Mouse (Mus musculus) mouse embryonic stem cell (cell line): Measurements from ENCODE around the gene Cdkn2c.

ENCODE experiments used
- in situ Hi-C, 2 experiments: fragments of 300-500 bp; cut with MboI; formaldehyde crosslinking; loops; 1 replicate in 1 of 2; 3 replicates in 1 of 2; pipeline ENCODE4 v1.14.3; 2019 to 2020; ENCODE audit warnings: low sequenced_read_pairs in 2 of 2, low pct_unique_long_range_greater_than_20kb in 1 of 2, mixed read lengths in 1 of 2; ENCODE audit not compliant: unreplicated experiment in 1 of 2

The Cdkn2c gene

DNA sequence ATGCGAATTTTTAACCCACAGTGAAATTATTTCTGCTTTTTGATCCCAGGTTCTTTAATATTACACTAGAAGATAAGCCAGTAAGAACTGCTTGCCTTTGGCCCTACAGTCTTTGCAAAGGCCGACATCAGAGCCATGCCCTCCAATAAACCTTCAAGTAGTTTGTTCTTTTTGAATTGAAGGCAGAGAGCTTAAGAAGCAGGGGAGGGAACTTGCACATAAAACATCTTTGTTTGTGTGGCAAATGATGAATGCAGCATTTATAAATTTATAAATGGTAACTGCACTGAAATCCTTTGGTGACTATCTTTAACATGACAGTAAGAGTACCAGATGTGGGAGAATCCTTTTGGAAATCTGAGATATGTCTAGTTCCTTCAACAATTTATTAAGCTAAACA is 7.4 kb downstream of the Cdkn2c start:
- in situ Hi-C loops = loop anchor here in 1 of 2 experiments (5.0 kb wide), 1 partner anchor 318 kb away; the partner anchor contains the start of gene Dmrta2

DNA sequence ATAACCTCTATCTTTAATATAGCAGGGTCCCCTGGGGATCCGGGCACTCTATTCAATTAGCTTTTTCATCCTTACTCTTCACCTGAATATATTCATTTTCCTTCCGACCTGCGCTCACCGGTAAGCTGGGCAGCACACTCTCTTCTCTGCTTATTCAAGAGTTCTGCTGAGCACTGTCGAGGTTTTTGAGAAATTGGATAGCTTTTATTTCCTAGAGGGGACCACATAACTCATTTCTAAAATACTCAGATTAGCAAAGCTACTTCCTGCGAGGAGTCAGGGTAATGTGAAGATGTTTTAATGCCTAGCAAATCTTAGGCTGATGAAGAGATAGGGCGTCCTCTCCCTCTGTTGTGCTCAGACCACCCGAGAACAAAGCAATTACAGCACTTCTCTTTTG is 8.2 kb downstream of the Cdkn2c start:
- in situ Hi-C loops = loop anchor here in 1 of 2 experiments (5.0 kb wide), 1 partner anchor 318 kb away; the partner anchor contains the start of gene Dmrta2

DNA sequence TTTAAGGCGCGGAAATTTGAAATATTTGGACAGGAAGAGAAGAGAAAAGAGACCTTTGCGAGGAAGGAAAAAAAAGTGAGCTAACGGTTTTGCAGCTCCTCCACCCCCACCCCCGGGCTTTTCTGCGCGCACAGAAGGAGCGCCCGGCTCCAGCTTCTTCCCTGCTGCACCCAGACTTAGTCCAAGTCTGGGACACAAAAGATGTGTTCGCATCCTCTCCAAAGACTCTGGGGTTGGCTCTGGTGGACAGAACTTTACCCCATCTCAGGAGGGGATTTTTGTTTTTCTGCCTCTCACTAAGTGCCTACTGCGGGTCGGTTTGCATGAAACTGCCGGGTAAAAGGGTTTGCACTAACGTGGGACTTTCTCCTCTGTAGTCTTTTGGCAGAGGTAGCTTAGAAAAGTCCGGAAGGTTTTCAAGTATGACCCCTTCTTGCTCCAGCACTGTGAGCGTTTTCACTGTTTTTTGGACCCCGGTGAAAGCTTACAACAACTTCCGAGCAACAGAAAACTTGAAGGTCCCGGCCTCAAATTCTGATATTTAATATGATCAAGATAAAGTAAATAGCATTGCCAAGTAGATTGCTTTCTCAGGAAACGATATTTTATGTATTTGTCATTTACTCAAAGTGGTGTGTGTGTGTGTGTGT is 9.0 kb downstream of the Cdkn2c start:
- in situ Hi-C loops = loop anchor here in 1 of 2 experiments (5.0 kb wide), 1 partner anchor 319 kb away; the partner anchor contains the start of gene Dmrta2

DNA sequence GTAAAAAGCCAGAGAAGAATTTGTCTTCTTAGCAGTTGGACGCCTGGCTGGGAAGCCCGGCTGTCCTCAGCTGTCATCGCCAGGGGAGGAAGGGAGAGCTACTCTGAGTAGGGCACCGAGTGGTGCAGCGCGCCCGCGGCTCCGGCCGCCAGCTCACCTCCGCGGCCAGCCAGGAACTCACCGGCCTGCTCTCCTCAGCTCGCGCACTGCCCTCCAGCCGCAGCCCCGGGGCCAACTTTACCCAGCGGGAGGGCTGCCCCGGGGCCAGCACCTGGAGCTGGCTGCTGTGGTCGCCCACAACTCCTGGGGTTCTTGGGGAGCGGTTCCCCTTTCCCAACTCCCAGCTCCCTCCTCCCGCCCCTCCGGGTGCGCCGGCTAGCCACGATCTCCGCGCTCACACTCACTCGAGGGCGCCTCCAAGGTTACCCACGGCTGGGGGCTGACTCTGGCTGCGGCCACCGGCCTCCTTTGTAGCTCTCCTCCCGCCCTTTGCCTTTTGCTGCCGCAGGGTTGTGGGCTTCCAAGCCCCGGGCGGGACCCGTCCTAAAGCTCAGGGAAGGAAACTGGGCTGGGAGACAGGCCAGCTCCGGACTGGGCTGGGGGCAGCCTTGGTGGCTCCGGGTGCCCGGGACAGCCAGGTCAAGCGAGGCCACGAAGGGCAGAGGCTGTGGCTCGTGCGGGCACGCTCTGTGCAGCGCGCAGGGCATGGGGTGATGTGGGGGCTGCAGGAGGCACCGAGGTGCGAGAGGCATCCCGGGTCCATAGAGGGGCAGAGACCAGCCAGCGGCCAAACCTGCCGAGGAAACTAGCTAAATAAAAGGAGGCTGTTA is 9.8 kb downstream of the Cdkn2c start:
- in situ Hi-C loops = loop anchor here in 1 of 2 experiments (5.0 kb wide), 1 partner anchor 320 kb away; the partner anchor contains the start of gene Dmrta2

DNA sequence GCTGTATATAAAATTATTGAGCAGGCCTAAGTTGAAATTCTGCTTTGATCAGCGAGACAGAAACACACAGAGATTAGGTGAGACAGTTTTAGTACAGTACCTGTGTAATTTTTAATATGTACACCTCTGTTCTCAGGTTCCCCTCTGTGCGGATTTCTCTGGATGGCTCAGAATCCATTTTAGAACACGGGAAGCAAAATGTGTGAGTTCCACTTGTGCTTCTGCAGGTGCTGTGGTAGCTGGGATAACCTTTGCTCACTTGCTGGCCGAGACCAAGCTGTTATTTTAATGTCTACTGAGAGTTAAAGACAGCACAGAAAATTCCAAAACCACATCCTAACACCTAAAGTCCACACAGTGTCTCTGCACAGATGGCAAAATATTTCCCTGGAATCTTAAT is 10.7 kb downstream of the Cdkn2c start:
- in situ Hi-C loops = loop anchor here in 1 of 2 experiments (5.0 kb wide), 1 partner anchor 321 kb away; the partner anchor contains the start of gene Dmrta2

GRCm38 (mm10) chr4:109655738-109656137 is 11.3 kb downstream of the Cdkn2c start:
- in situ Hi-C loops = loop anchor here in 1 of 2 experiments (5.0 kb wide), 1 partner anchor 322 kb away; the partner anchor contains the start of gene Dmrta2

- in situ Hi-C loops = loop anchor here in 1 of 2 experiments (5.0 kb wide), 1 partner anchor 323 kb away; the partner anchor contains the start of gene Dmrta2
Measured at GRCm38 (mm10) chr4:109654701-109655100, 12.3 kb downstream of the Cdkn2c start.

- in situ Hi-C loops = no loop called here
Measured at GRCm38 (mm10) chr4:109653251-109653650, 13.7 kb downstream of the Cdkn2c start.

DNA sequence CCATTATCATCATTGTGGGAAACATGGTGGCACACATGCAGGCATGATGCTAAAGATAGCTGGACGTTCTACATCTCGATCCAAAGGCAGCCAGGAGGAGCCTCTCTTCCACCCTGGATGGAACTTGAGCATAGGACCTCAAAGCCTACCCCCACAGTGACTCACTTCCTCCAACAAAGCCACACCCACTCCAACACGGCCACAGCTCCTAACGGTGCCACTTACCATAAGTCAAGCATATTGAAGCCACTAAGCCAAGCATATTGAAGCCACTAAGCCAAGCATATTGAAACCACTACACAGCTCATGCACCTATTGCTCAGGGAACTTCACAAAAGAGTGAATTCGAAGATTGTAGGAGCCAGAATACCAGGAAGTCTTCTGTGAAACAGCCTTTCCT is 17.7 kb downstream of the Cdkn2c start:
- in situ Hi-C loops = no loop called here

- in situ Hi-C loops = no loop called here
Measured at GRCm38 (mm10) chr4:109647281-109647680, 19.7 kb downstream of the Cdkn2c start.

- in situ Hi-C loops = no loop called here
Measured at GRCm38 (mm10) chr4:109641451-109641850, 25.5 kb downstream of the Cdkn2c start.

DNA sequence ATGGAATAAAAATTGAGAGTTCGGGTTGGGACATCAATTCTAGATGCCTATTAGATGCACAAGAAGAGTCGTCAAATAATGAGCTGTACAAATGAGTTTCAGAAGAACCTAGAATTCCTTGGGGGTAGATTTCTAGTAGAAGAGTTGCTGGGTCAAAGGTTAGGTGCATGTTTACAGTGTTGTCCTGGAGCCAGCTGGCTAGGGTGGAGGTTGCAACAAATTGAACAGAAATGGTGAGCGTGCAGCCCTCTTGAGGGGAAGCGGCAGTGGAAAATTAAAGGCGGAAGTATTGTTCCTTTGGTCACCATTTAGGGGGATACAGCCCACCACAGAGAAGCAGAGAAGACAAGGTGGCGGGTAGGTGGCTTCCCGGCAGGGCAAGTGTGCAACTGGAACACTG is 26.8 kb downstream of the Cdkn2c start:
- in situ Hi-C loops = no loop called here

GRCm38 (mm10) chr4:109639356-109639755 is 27.6 kb downstream of the Cdkn2c start:
- in situ Hi-C loops = no loop called here

DNA sequence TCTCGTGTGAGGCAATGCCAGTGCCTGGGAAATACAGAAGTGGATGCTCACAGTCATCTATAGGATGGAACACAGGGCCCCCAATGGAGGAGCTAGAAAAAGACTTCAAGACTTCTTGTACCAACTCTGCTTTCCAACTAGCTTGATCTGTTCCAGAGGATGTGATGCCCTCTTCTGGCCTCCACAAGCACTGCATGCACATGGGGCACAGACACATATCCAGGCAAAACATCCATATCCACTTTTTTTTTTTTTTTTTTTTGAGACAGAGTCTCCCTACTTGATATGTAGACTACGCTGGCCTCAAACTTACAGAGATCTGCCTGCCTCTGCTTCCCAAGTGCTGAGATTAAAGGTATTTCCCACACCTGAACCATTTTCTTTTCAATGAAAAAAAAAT is 32.0 kb downstream of the Cdkn2c start:
- in situ Hi-C loops = no loop called here

DNA sequence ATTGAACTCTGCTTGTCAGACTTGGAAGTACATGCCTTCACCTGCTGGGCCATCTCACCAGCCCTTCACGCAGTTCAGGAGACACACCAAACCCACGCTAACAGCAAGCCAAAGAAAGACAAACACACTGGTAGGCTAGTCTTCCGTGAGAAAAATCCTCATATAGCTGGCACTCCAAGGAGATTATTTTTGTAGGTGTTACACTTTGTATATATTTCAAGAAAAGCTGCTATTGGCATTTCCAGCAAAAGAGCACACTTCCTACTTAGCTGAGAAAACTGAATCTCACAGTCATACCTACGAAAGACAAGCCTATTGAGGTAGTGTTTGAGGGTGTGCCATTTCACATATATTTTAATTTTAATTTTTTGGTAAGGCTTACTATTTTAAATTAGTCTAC is 36.0 kb downstream of the Cdkn2c start:
- in situ Hi-C loops = no loop called here

- in situ Hi-C loops = no loop called here
Measured at GRCm38 (mm10) chr4:109630215-109630614, 36.8 kb downstream of the Cdkn2c start.

DNA sequence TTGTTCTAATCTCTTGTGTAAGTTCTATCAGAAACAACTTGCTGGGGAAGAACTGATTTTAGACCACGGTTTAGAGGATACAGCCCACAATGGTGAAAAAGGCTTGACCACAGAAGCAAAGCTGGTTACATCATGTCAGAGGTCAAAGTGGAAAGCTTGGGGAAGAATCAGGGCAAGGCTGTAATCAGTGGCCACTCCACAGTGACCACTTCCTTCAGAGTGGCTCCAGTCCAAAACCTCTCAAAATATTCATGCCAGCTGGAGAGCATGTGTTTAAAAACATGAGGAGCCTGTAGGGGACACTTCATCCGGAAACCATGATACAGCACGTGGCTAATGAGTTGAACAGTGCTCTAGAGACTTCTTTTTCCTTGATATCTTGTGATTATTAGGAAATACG is 54.4 kb downstream of the Cdkn2c start:
- in situ Hi-C loops = no loop called here
